Mouse (Mus musculus) stomach, embryonic 14.5 days (tissue): ENCODE measurements around the gene Smtnl2. TPM values are rescaled to one million over a fixed set of nuclear protein-coding genes. Genes with fewer than 3 reads are reported as not detected.

ENCODE experiments used
- ATAC-seq: fragments of 200-750 bp; cut with Nextera tagmentation; 2 replicates; pipeline ENCODE4 v1.8.0; 2017; ENCODE audit warnings: low read depth, moderate TSS enrichment; ENCODE audit not compliant: insufficient number of reproducible peaks, insufficient read depth, low FRiP score
- H3K27ac ChIP-seq: fragments of 300-500 bp; sonication (generic); 2 replicates; pipeline ENCODE4 v1.5.1; 2014; ENCODE audit warnings: mild to moderate bottlenecking, low read length, moderate library complexity, mixed read lengths
- H3K27me3 ChIP-seq: fragments of 300-500 bp; sonication (generic); 2 replicates; pipeline ENCODE4 v1.6.1; 2014; ENCODE audit warnings: low read length, control low read depth, mixed read lengths; ENCODE audit not compliant: control insufficient read depth, insufficient read depth
- H3K36me3 ChIP-seq: fragments of 300-500 bp; sonication (generic); 2 replicates; pipeline ENCODE4 v1.6.1; 2014; ENCODE audit warnings: mild to moderate bottlenecking, control low read depth, low read length, moderate library complexity, mixed read lengths; ENCODE audit not compliant: control insufficient read depth, insufficient read depth
- H3K4me1 ChIP-seq: fragments of 300-500 bp; sonication (generic); 2 replicates; pipeline ENCODE4 v1.6.1; 2014; ENCODE audit warnings: low read length, control low read depth, mixed read lengths; ENCODE audit not compliant: control insufficient read depth, insufficient read depth
- H3K4me2 ChIP-seq: fragments of 300-500 bp; sonication (generic); replicated peaks from 2 replicates; pipeline ENCODE4 v1.6.1; 2014; ENCODE audit warnings: low read depth, low read length, control low read depth
- H3K4me3 ChIP-seq: fragments of 300-500 bp; sonication (generic); 2 replicates; pipeline ENCODE4 v1.5.1; 2014; ENCODE audit warnings: low read depth, low read length, control low read depth
- H3K9ac ChIP-seq: fragments of 300-500 bp; sonication (generic); replicated peaks from 2 replicates; pipeline ENCODE4 v1.6.1; 2014; ENCODE audit warnings: low read depth, mild to moderate bottlenecking, control low read depth, low read length, moderate library complexity, mixed read lengths
- H3K9me3 ChIP-seq: fragments of 300-500 bp; sonication (generic); 2 replicates; pipeline ENCODE4 v1.6.1; 2016; ENCODE audit warnings: low read depth, low read length, control low read depth; ENCODE audit not compliant: control insufficient read depth
- WGBS: fragments of 180-500 bp; shearing (Covaris S2); extraction: QIAGEN DNeasy Blood & Tissue Kit; methylation state at CpG from one replicate; pipeline ENCODE4 v1.1.7; 2014; 5-methylcytosine and 5-hydroxymethylcytosine counted together
- polyA plus RNA-seq: library from polyadenylated mRNA; unstranded; fragments of >200 nt; fragmentation: Nextera tagmentation; extraction: Ambion mirVana; gene quantifications from 2 replicates; pipeline ENCODE4 v1.2.1, GENCODE M21; 2014

Smtnl2 gene
- polyA plus RNA-seq, 1 experiment from 2014 or later = 28.8 TPM

DNA sequence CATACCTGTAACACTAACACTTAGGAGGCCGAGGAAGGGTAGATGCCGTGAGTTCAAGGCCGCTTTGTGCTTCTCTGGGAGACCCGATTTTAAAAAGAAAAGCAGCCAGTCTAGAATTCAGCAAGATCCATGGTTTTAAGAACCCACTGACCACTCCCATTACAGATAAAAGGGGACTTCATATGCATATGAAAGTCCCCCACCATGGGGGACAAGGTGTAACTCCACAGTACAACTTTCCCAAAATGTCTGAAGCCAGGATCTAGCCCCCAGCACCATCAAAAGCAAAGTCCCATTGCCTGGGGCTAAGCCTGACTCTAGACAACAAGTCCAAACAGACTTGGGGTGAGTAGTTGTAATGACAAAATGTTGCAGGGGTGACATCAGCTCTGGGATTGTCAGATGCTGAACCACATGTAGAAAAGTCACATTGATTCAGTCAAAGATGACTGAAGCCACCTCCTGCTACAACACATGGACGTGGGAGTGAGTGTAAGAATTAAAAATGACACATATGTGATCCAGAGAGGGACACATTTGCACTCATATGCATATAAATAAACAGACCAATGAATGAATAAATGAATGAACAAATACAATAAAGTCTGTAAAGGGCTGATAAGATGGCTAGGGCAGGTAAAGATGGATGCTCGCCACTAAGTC, 9.1 kb upstream of the Smtnl2 start:
- Histone ChIP-seq H3K9me3 (no peaks in the 10 kb centered on the region), H3K4me3 (no peak overlapping the region), H3K27ac (no peak overlapping the region), H3K4me1 (no peaks in the 10 kb centered on the region), H3K36me3 (no peaks in the 10 kb centered on the region), H3K9ac (no peak overlapping the region), H3K27me3 (no peaks in the 10 kb centered on the region), H3K4me2 (no peak overlapping the region)
- WGBS = 82% methylated on average over 6 of the region's 6 CpGs
- ATAC-seq = no peak

DNA sequence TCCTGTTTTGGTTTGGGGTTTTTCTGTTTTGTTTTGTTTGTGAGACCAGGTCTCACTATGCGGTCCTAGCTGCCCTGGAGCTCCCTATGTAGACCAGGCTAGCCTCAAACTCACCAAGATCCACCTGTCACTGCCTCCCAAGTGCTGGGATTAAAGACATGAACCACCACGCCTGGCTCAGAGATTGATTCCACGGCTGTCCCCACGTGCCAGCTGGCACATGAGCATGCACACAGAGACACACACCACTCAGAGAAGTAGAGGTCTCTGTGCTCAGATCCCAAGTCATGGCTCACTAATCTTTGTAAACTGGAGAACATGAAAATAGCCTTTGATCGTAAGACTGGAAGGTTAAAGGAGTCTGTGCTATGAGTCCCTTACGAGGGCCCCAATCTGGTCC, 7.5 kb upstream of the Smtnl2 start:
- Histone ChIP-seq H3K36me3 (no peaks in the 10 kb centered on the region), H3K27ac (no peak overlapping the region), H3K4me1 (no peaks in the 10 kb centered on the region), H3K4me2 (no peak overlapping the region), H3K9me3 (no peaks in the 10 kb centered on the region), H3K27me3 (no peaks in the 10 kb centered on the region), H3K9ac (no peak overlapping the region), H3K4me3 (no peak overlapping the region)
- 83% methylated on average over 6 of the region's 6 CpGs for WGBS
- ATAC-seq = no peak

DNA sequence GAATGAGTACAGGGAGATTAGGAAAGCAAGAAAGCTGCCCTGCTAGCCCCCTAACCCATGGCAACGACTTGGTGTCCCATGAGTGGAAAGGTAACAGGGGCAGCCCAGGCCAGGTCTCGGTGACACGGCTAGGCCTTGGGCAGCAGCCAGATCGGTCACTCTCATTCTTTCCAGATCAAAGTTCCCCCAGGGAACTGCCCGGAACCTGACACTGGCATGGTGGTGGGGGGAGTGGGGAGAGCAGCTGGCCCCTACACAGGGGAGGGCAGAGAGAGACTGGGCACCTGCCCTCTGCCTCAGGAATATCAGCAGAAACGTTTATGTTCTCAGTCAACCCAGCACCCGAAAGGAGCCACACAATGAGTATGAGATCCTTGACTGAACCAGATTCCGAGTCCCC, 6.7 kb upstream of the Smtnl2 start:
- no peak for ATAC-seq
- Histone ChIP-seq H3K27ac (no peak overlapping the region), H3K4me1 (no peaks in the 10 kb centered on the region), H3K9me3 (no peaks in the 10 kb centered on the region), H3K4me3 (no peak overlapping the region), H3K4me2 (no peak overlapping the region), H3K9ac (no peak overlapping the region), H3K36me3 (no peaks in the 10 kb centered on the region), H3K27me3 (no peaks in the 10 kb centered on the region)
- WGBS = 55% methylated on average over 8 of the region's 8 CpGs

DNA sequence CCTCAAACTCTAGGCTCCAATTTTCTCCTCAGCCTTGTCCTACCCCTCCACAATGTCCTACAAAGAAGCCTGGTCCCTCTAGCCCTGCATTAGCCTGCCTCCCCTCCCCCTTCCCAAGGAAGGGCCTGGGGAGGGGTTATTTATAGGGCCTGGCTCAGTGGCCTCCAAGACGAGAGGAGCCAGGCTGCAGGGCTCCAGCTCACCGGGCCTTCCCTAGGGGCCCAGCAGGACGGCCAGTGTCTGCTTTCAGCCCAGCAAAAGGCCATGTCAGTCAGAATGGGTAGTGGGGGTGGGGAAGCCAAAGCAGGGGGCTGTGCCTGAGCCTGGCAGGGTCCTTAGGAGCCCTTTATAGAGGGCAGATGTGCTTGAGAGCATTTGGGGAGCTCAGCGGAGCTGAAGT, 5.9 kb upstream of the Smtnl2 start:
- Histone ChIP-seq H3K27ac (no peak overlapping the region), H3K4me1 (no peaks in the 10 kb centered on the region), H3K36me3 (no peaks in the 10 kb centered on the region), H3K4me3 (no peak overlapping the region), H3K27me3 (no peaks in the 10 kb centered on the region), H3K9me3 (no peaks in the 10 kb centered on the region), H3K4me2 (no peak overlapping the region), H3K9ac (no peak overlapping the region)
- ATAC-seq = no peak
- WGBS = 24% methylated on average over 4 of the region's 4 CpGs

DNA sequence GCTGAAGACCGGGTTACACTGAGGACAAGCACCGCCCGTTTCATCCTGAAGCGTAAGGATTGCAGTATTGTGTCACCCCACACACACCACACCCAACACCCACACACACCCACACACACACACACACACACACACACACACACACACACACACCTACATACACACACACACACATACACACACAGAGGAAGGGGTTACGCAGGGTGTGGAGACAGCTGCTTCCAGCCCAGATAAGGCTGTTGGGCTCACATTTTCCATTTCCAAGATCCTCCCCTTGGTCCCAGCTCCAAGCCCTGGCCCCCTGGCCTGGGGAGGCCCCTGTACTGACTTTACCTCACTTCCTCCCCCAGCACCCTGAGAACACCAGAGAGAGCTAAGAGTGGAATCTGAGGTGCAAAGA, 5.2 kb upstream of the Smtnl2 start:
- no peak overlapping the region for H3K4me3 ChIP-seq
- no peaks in the 10 kb centered on the region for H3K36me3 ChIP-seq
- H3K27ac ChIP-seq = no peak overlapping the region
- H3K9ac ChIP-seq = no peak overlapping the region
- no peaks in the 10 kb centered on the region for H3K27me3 ChIP-seq
- 90% methylated on average over 5 of the region's 5 CpGs for WGBS
- H3K9me3 ChIP-seq = no peaks in the 10 kb centered on the region
- H3K4me2 ChIP-seq = no peak overlapping the region
- no peak for ATAC-seq
- H3K4me1 ChIP-seq = no peaks in the 10 kb centered on the region

DNA sequence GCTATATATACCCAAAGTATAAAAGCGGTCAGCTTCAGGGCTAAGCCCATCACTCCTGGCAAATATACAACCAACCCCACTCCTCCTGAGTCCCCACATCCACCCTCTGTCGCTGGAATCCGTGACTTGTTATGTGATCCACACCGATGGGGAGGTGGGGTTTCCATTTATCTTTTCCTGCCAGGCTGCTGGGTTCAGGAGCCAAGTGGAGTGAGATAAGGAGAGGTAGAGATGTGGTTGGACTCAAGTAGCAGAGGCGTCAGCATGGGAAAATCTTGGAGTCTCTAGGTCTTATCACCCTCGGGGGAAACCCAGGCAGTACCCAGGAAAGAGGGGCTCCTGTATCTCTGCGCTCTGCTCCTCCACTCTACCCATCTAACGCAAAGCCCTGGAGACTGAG, 3.6 kb upstream of the Smtnl2 start:
- H3K9ac ChIP-seq = no peak overlapping the region
- no peak overlapping the region for H3K4me2 ChIP-seq
- no peak overlapping the region for H3K27ac ChIP-seq
- WGBS = 61% methylated on average over 8 of the region's 8 CpGs
- no peak overlapping the region for H3K4me3 ChIP-seq
- no peaks in the 10 kb centered on the region; the same call in 1 of the 2 replicates for H3K4me1 ChIP-seq
- ATAC-seq = no peak
- no peaks in the 10 kb centered on the region for H3K36me3 ChIP-seq
- H3K9me3 ChIP-seq = no peaks in the 10 kb centered on the region
- no peaks in the 10 kb centered on the region for H3K27me3 ChIP-seq

DNA sequence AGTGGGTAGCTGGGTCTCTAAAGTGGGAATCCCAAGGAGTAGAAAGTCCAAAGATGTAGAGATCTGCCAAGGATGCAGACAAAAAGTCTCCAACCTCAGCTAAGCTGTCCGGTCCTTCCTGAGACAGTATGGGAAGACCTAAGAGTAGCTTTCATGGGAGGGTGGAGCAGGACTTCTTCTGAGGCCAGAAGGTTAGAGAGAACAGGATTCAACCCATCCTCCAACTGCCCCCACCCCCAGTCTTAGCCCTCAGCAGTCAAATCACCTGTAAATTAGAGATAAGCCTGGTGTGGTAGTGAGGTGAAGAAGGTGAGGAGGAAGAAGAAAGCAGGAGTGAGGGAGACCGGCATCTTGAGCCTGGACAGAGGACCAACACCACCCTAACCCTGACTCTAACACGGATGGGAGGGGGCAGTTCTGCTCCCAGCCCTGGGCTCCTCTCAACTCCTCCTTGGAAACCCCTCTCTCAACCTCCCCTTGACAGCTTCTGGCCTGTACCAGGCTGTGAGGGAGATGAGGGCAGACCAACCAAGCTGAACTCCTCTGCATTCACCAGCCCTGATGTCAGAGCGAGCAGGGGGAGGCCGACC, 2.2 kb upstream of the Smtnl2 start:
- Histone ChIP-seq H3K27me3 (no peaks in the 10 kb centered on the region), H3K9ac (no peak overlapping the region), H3K27ac (no peak overlapping the region), H3K9me3 (no peaks in the 10 kb centered on the region), H3K4me1 (peaks cover 14% of the 10 kb centered on the region), H3K36me3 (no peaks in the 10 kb centered on the region), H3K4me2 (no peak overlapping the region), H3K4me3 (no peak overlapping the region)
- ATAC-seq = no peak
- 46% methylated on average over 5 of the region's 5 CpGs for WGBS

DNA sequence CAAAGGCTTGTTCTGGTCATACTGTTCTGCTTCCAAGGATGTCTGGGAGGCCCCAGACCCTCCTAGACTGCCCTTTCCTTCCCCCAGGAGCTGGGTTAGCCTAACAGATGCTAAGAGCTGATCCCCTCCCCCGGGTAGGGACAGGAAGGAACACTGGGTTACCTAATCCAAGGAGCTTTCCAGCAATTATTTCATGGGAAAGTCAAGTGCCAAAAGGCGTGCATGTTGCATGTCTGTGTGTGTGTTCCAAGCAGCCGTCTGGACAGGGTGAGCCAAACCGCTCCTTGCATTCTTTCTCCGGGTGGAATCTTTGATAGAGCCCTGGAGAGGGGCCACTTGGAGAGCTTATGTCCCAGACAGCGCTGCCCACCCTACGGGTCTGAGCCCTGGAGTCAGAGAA, 1.5 kb upstream of the Smtnl2 start:
- WGBS = 60% methylated on average over 7 of the region's 7 CpGs
- Histone ChIP-seq H3K9me3 (no peaks in the 10 kb centered on the region), H3K27ac (no peak overlapping the region), H3K36me3 (no peaks in the 10 kb centered on the region), H3K4me2 (no peak overlapping the region), H3K9ac (no peak overlapping the region), H3K4me1 (peaks cover 19% of the 10 kb centered on the region), H3K4me3 (no peak overlapping the region), H3K27me3 (no peaks in the 10 kb centered on the region)
- ATAC-seq = no peak

DNA sequence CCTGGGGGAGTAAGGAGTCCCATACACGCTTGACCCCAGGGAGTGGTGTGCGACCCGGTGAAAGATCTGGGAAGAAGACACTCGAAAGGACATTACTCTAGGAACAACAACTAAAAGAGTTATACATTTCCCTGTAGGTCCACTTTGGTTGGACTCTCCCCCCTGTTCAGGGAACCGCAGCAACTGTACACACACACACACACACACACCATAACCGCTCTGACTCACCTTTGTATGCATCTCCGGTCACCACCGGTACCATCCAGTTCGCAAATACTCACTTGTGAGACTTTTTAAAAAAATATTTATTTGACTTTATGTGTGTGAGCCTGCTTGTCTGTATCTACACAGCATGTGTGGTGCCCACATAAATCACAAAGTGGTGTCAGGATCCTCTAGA, 432 bp upstream of the Smtnl2 start:
- Histone ChIP-seq H3K27me3 (no peaks in the 10 kb centered on the region), H3K4me2 (peak overlapping the region; percentile 89), H3K9ac (no peak overlapping the region), H3K4me1 (peaks cover 22% of the 10 kb centered on the region), H3K4me3 (peak overlapping the region; percentile 71), H3K27ac (no peak overlapping the region; the same call in 1 of the 2 replicates), H3K36me3 (no peaks in the 10 kb centered on the region), H3K9me3 (no peaks in the 10 kb centered on the region)
- ATAC-seq = peak; percentile 3; the same call in 1 of the 2 replicates
- WGBS = 20% methylated on average over 9 of the region's 9 CpGs
